Comparison of ENCODE assay signal across 22 mouse cellular contexts in the genomic region with DNA sequence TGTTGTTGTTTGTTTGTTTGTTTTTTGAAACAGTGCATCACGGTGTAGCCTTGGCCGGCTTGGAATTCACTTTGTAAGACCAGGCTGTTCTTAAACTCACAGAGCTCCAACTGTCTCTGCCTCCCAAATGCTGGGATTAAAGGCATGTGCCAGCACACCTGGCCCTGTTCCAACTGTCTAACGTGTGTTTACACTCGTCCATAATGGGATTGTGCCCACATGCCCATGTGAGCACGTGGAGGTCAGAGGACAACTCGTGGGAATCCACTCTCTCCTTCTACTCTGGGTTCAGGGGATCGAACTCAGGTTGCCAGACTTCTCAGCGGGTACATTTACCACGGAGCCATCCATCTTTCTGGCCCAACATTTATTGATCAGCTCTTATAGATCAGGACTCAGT. TPM values are rescaled to one million over a fixed set of nuclear protein-coding genes. Genes with fewer than 3 reads are reported as not detected.
DNase-seq lines count a peak whose midpoint lies in the region; ATAC-seq and TF ChIP-seq lines count a peak whose summit lies in the region.
"Had no signal": no experiment of that assay in that cellular context is flagged by ENCODE, and none has a peak within 500 bp of the region (broad histone marks: within the 10 kb centered on the region; RNA-seq: fewer than 3 reads in every experiment).

No protein-coding gene starts in this region.

- no peaks in the 10 kb centered on the region for H3K27me3 ChIP-seq in liver, adult 2 months (ENCODE audit: control insufficient read depth, insufficient read depth, low read length)
- no peaks in the 10 kb centered on the region for H3K27me3 ChIP-seq in liver, embryonic 11.5 days (replicated peaks; ENCODE audit: control insufficient read depth, insufficient read depth, low read length)
- H3K27me3 ChIP-seq in midbrain, embryonic 11.5 days (ENCODE audit: control insufficient read depth, insufficient read depth, low read length): no peaks in the 10 kb centered on the region
- no peaks in the 10 kb centered on the region for H3K27me3 ChIP-seq in midbrain, embryonic 10.5 days (ENCODE audit: low read depth, poor library complexity, severe bottlenecking)
- H3K27me3 ChIP-seq in hindbrain, embryonic 14.5 days (ENCODE audit: control insufficient read depth, insufficient read depth, low read length): no peaks in the 10 kb centered on the region
- H3K27me3 ChIP-seq: Patski had no signal

- no peak overlapping the region for H3K4me3 ChIP-seq in liver, adult 2 months (ENCODE audit: insufficient read depth, low read depth, low read length)
- no peak overlapping the region for H3K4me3 ChIP-seq in liver, embryonic 11.5 days (ENCODE audit: low read depth, low read length)
- H3K4me3 ChIP-seq in midbrain, embryonic 11.5 days (ENCODE audit: low read depth, low read length): no peak overlapping the region
- H3K4me3 ChIP-seq in midbrain, embryonic 10.5 days: no peak overlapping the region
- H3K4me3 ChIP-seq in hindbrain, embryonic 14.5 days (replicated peaks; ENCODE audit: low read length): no peak overlapping the region

- no peaks in the 10 kb centered on the region for H3K36me3 ChIP-seq in liver, adult 2 months (ENCODE audit: control insufficient read depth, insufficient read depth, low read length)
- H3K36me3 ChIP-seq in liver, embryonic 11.5 days (ENCODE audit: control insufficient read depth, insufficient read depth, low read length): no peaks in the 10 kb centered on the region
- no peaks in the 10 kb centered on the region for H3K36me3 ChIP-seq in midbrain, embryonic 11.5 days (ENCODE audit: control insufficient read depth, insufficient read depth, low read length)
- H3K36me3 ChIP-seq in midbrain, embryonic 10.5 days: no peaks in the 10 kb centered on the region
- no peaks in the 10 kb centered on the region for H3K36me3 ChIP-seq in hindbrain, embryonic 14.5 days (replicated peaks; ENCODE audit: control insufficient read depth, insufficient read depth)
- H3K36me3 ChIP-seq: G1E had no signal

- ATAC-seq in liver, embryonic 11.5 days (replicated peaks; ENCODE audit: low FRiP score): no peak
- ATAC-seq in midbrain, embryonic 11.5 days (ENCODE audit: low FRiP score): no peak
- no peak for ATAC-seq in hindbrain, embryonic 14.5 days (ENCODE audit: low FRiP score)
- ATAC-seq: activated CD4-positive, CD25-positive, alpha-beta regulatory T cell, adult 4 months; CD4-positive, CD25-positive, alpha-beta regulatory T cell, adult 4 months; Patski had no signal

- no peak overlapping the region for H3K27ac ChIP-seq in liver, adult 2 months (replicated peaks; ENCODE audit: insufficient read depth, low read depth, low read length)
- no peak overlapping the region for H3K27ac ChIP-seq in liver, embryonic 11.5 days (ENCODE audit: low read depth, low read length)
- H3K27ac ChIP-seq in midbrain, embryonic 11.5 days (ENCODE audit: low read depth, low read length): no peak overlapping the region
- no peak overlapping the region for H3K27ac ChIP-seq in midbrain, embryonic 10.5 days (replicated peaks)
- no peak overlapping the region for H3K27ac ChIP-seq in hindbrain, embryonic 14.5 days

- H3K9ac ChIP-seq in liver, adult 2 months (ENCODE audit: low read depth, low read length): no peak overlapping the region
- H3K9ac ChIP-seq in liver, embryonic 11.5 days (ENCODE audit: low read depth, low read length): no peak overlapping the region
- no peak overlapping the region for H3K9ac ChIP-seq in midbrain, embryonic 11.5 days (ENCODE audit: low read length)
- H3K9ac ChIP-seq in hindbrain, embryonic 14.5 days: no peak overlapping the region

- peaks cover 4% of the 10 kb centered on the region; the same call in 1 of the 2 replicates for H3K4me1 ChIP-seq in liver, adult 2 months (ENCODE audit: control insufficient read depth, insufficient read depth, low read length)
- peaks cover 4% of the 10 kb centered on the region; the same call in 1 of the 2 replicates for H3K4me1 ChIP-seq in liver, embryonic 11.5 days (replicated peaks; ENCODE audit: control insufficient read depth, insufficient read depth, low read length)
- H3K4me1 ChIP-seq in midbrain, embryonic 11.5 days (ENCODE audit: control insufficient read depth, insufficient read depth, low read length): 0 out of 2 replicates have a peak, but pooled peaks cover 2% of the 10 kb centered on the region
- H3K4me1 ChIP-seq in midbrain, embryonic 10.5 days: peaks cover 8% of the 10 kb centered on the region
- no peaks in the 10 kb centered on the region for H3K4me1 ChIP-seq in hindbrain, embryonic 14.5 days (replicated peaks; ENCODE audit: control insufficient read depth, insufficient read depth, low read length)

- peak; percentile 66 for DNase-seq in heart, adult 11 months
- DNase-seq in heart, adult 8-10 months (ENCODE audit: low spot score): no peak
- peak; percentile 81 for DNase-seq in liver, adult 2 months (ENCODE audit: extremely low read depth, low read depth, low spot score)
- DNase-seq in liver, embryonic 11.5 days (ENCODE audit: low spot score): no peak
- DNase-seq in midbrain, embryonic 11.5 days (ENCODE audit: low spot score, missing footprints): peak; percentile 26
- DNase-seq in midbrain, embryonic 10.5 days (ENCODE audit: low spot score): no peak
- peak; percentile 18 for DNase-seq in adipocyte (ENCODE audit: low spot score)
- DNase-seq in hindbrain, embryonic 14.5 days (ENCODE audit: low spot score): no peak
- DNase-seq: adrenal gland, adult 2 months; adrenal gland, adult 8-10 months; adrenal gland, postnatal 10 days; adrenal gland, postnatal 14 days; adrenal gland, postnatal 25 days; adrenal gland, postnatal 36 days; B cell, adult 2 months; cerebellum, adult 11 months; cerebellum, adult 11-12 months; cerebellum, adult 18-20 months had no signal

- no peak for TF ChIP-seq POLR2A in liver, adult 2 months (IDR thresholded peaks at IDR 0.05; ENCODE audit: extremely low read depth, insufficient read depth, low read length)

- no peak overlapping the region for H3K4me2 ChIP-seq in liver, embryonic 11.5 days
- no peak overlapping the region for H3K4me2 ChIP-seq in midbrain, embryonic 11.5 days
- H3K4me2 ChIP-seq in hindbrain, embryonic 14.5 days (replicated peaks): no peak overlapping the region

- no peaks in the 10 kb centered on the region for H3K79me2 ChIP-seq in liver, adult 2 months (ENCODE audit: control insufficient read depth, insufficient read depth, low read length)

- WGBS in liver, adult 2 months: 44% methylated on average over 9 of the region's 9 CpGs
- 74% methylated on average over 9 of the region's 9 CpGs for WGBS in liver, embryonic 11.5 days
- 87% methylated on average over 9 of the region's 9 CpGs for WGBS in midbrain, embryonic 11.5 days
- 82% methylated on average over 9 of the region's 9 CpGs for WGBS in midbrain, embryonic 10.5 days
- WGBS in hindbrain, embryonic 14.5 days: 80% methylated on average over 9 of the region's 9 CpGs

- H3K9me3 ChIP-seq in liver, embryonic 11.5 days (ENCODE audit: control insufficient read depth, low read length): no peaks in the 10 kb centered on the region
- H3K9me3 ChIP-seq in midbrain, embryonic 11.5 days (ENCODE audit: control insufficient read depth, low read length): no peaks in the 10 kb centered on the region
- H3K9me3 ChIP-seq in midbrain, embryonic 10.5 days (replicated peaks): no peaks in the 10 kb centered on the region
- H3K9me3 ChIP-seq in hindbrain, embryonic 14.5 days (ENCODE audit: control insufficient read depth, low read length): no peaks in the 10 kb centered on the region
- H3K9me3 ChIP-seq: G1E had no signal

- TF ChIP-seq CTCF in liver, adult 2 months (IDR thresholded peaks at IDR 0.05; ENCODE audit: low read depth, low read length): no peak

RNA-seq across cellular contexts. Expression of gene Phospho1, which starts 8.9 kb away (rescaled TPM):
- 100 to 1,000 TPM; 171 to 185 (median 175) TPM for total RNA-seq in heart, adult 8-10 months (2022)
- total RNA-seq in liver, adult 2 months (2014; rRNA removed): 1.6 TPM in 2 replicates
- polyA plus RNA-seq in liver, adult 2 months (2012; rRNA removed): 31.8 and 32.8 TPM in 2 replicates
- polyA plus RNA-seq in liver, embryonic 11.5 days (2014; fragmentation: Nextera tagmentation; extraction: Ambion mirVana): 0.48 and 0.74 TPM in 2 replicates
- not detected in 2 replicates for polyA plus RNA-seq in midbrain, embryonic 11.5 days (2014; fragmentation: Nextera tagmentation; extraction: Ambion mirVana)
- 0.30 TPM in 1 of 2 replicates, not detected in the other for polyA plus RNA-seq in midbrain, embryonic 10.5 days (2016; fragmentation: Nextera tagmentation; extraction: Ambion mirVana)
- 0.37 and 0.69 TPM in 2 replicates for polyA plus RNA-seq in hindbrain, embryonic 14.5 days (2014; fragmentation: Nextera tagmentation; extraction: Ambion mirVana)
- polyA plus RNA-seq: activated CD4-positive, CD25-positive, alpha-beta regulatory T cell, adult 4 months; CD4-positive, CD25-positive, alpha-beta regulatory T cell, adult 4 months had no signal

RNA-seq across cellular contexts. Expression of gene Gngt2, which starts 21.6 kb away (rescaled TPM):
- total RNA-seq in heart, adult 8-10 months (2022): 10 to 100 TPM; 11.6 to 19.0 (median 15.7) TPM
- total RNA-seq in liver, adult 2 months (2014; rRNA removed): 11.5 and 13.7 TPM in 2 replicates
- polyA plus RNA-seq in liver, adult 2 months (2012; rRNA removed): 3.9 and 5.1 TPM in 2 replicates
- 19.5 and 22.3 TPM in 2 replicates for polyA plus RNA-seq in liver, embryonic 11.5 days (2014; fragmentation: Nextera tagmentation; extraction: Ambion mirVana)
- polyA plus RNA-seq in midbrain, embryonic 11.5 days (2014; fragmentation: Nextera tagmentation; extraction: Ambion mirVana): 4.9 and 5.6 TPM in 2 replicates
- 4.4 and 6.1 TPM in 2 replicates for polyA plus RNA-seq in midbrain, embryonic 10.5 days (2016; fragmentation: Nextera tagmentation; extraction: Ambion mirVana)
- polyA plus RNA-seq in hindbrain, embryonic 14.5 days (2014; fragmentation: Nextera tagmentation; extraction: Ambion mirVana): 2.4 and 2.7 TPM in 2 replicates
- polyA plus RNA-seq: Patski had no signal

RNA-seq across cellular contexts. Expression of gene Abi3, which starts 26.9 kb away (rescaled TPM):
- total RNA-seq in heart, adult 8-10 months (2022): 10 to 100 TPM in 1 of 4 experiments, 1 to 10 TPM in 3; 7.3 to 10.8 (median 8.8) TPM
- 1.1 and 3.2 TPM in 2 replicates for total RNA-seq in liver, adult 2 months (2014; rRNA removed)
- 7.6 and 11.7 TPM in 2 replicates for polyA plus RNA-seq in liver, adult 2 months (2012; rRNA removed)
- polyA plus RNA-seq in liver, embryonic 11.5 days (2014; fragmentation: Nextera tagmentation; extraction: Ambion mirVana): 6.4 and 7.9 TPM in 2 replicates
- 1.2 and 2.1 TPM in 2 replicates for polyA plus RNA-seq in midbrain, embryonic 11.5 days (2014; fragmentation: Nextera tagmentation; extraction: Ambion mirVana)
- polyA plus RNA-seq in midbrain, embryonic 10.5 days (2016; fragmentation: Nextera tagmentation; extraction: Ambion mirVana): 3.5 and 3.6 TPM in 2 replicates
- polyA plus RNA-seq in hindbrain, embryonic 14.5 days (2014; fragmentation: Nextera tagmentation; extraction: Ambion mirVana): 1.6 and 1.9 TPM in 2 replicates
- polyA plus RNA-seq: Patski had no signal

Comparison
In these comparisons a context has a peak if more than half of its experiments do, and no peak if none do; other contexts are left out.
1. DNase-seq: peak in heart, adult 11 months (single experiment), liver, adult 2 months (single experiment), midbrain, embryonic 11.5 days (single experiment) and adipocyte (single experiment); none in heart, adult 8-10 months (single experiment), liver, embryonic 11.5 days (single experiment), midbrain, embryonic 10.5 days (single experiment) and hindbrain, embryonic 14.5 days (single experiment).
2. RNA of gene Phospho1, which starts 8.9 kb away (polyA plus RNA-seq): 31.8 to 32.8 TPM in liver, adult 2 months; 0.48 to 0.74 TPM in liver, embryonic 11.5 days, 0.37 to 0.69 TPM in hindbrain, embryonic 14.5 days, 0.30 TPM in midbrain, embryonic 10.5 days and not detected in midbrain, embryonic 11.5 days; every median in the first group is over 10 times any median in the second.